Mouse (Mus musculus) thymus, adult 2 months (tissue): Measurements from ENCODE around the gene Sult6b2.

Source experiments
- CTCF ChIP-seq: fragments of 200-500 bp; IDR thresholded peaks from 2 replicates; pipeline ENCODE4 v1.5.1; 2012; ENCODE audit warnings: mild to moderate bottlenecking, control low read depth, low read length, moderate library complexity, borderline replicate concordance; ENCODE audit not compliant: control insufficient read depth, poor library complexity, insufficient read depth; ENCODE audit errors: extremely low read depth
- POLR2A ChIP-seq: fragments of 200-500 bp; IDR thresholded peaks from 2 replicates; pipeline ENCODE4 v1.6.1; 2012; ENCODE audit warnings: mild to moderate bottlenecking, low read length, control low read depth, moderate library complexity; ENCODE audit not compliant: control insufficient read depth, poor library complexity, insufficient read depth; ENCODE audit errors: extremely low read depth

DNA sequence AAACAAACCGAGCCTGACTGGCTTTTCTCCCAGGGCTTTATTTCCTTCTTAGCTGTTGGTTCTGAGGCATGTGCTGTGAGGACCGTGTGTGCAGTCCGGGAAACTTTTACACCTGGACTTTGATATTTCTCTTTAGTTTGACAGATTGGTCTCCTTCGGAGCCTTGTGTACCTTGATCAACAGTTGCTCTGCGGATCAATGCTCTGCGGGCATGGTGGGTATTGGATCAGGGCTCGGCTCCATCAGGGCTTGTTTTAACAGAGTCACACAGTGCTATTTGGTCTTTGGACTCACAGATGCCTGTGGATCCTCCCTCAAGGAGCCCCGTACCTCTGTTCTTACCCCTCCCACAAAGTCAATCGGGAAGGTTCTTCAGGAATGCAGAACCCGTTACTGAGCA lies 9.7 kb upstream of the Sult6b2 start:
- TF ChIP-seq CTCF (no peak), POLR2A (no peak)
